27 mouse cellular contexts compared by ENCODE assay signal in genomic region chr13:31917387-31917786, GRCm38 (mm10).
"Had no signal": no experiment of that assay in that cellular context is flagged by ENCODE, and none has a peak within 500 bp of the region (broad histone marks: within the 10 kb centered on the region; RNA-seq: fewer than 3 reads in every experiment).

No protein-coding gene starts in this region.

- H3K9ac ChIP-seq: hindbrain, embryonic 12.5 days; hindbrain, embryonic 14.5 days; intestine, embryonic 15.5 days; kidney, embryonic 15.5 days; limb, embryonic 13.5 days; limb, embryonic 15.5 days; liver, embryonic 12.5 days; liver, embryonic 14.5 days had no signal

- ATAC-seq: hindbrain, embryonic 16.5 days; inflammation-experienced regulatory T-cells, adult 6 months; intestine, embryonic 15.5 days; liver, embryonic 12.5 days had no signal

- H3K9me3 ChIP-seq: hindbrain, embryonic 10.5 days; hindbrain, embryonic 12.5 days; intestine, embryonic 15.5 days; kidney, embryonic 15.5 days; limb, embryonic 13.5 days; limb, embryonic 15.5 days; liver, embryonic 12.5 days had no signal

- DNase-seq: gastrocnemius, adult 2 months; gastrocnemius, postnatal 10 days; gastrocnemius, postnatal 25 days; heart, adult 2 months; heart, postnatal 10 days; heart, postnatal 4 days; kidney, adult 11 months; kidney, adult 2 months; kidney, adult 9 months; kidney, postnatal 14 days; kidney, postnatal 36 days; layer of hippocampus, adult 9-11 months; layer of hippocampus, postnatal 36 days; left cerebral cortex, postnatal 4 days had no signal

- H3K4me1 ChIP-seq: limb, embryonic 15.5 days; liver, embryonic 12.5 days had no signal

- H3K27me3 ChIP-seq: hindbrain, embryonic 12.5 days; intestine, embryonic 15.5 days; kidney, embryonic 15.5 days; limb, embryonic 15.5 days; liver, embryonic 12.5 days had no signal

- H3K4me3 ChIP-seq: gastrocnemius, adult 2 months; heart, adult 2 months; hindbrain, embryonic 10.5 days; hindbrain, embryonic 12.5 days; intestine, embryonic 15.5 days; kidney, embryonic 15.5 days; limb, embryonic 13.5 days; limb, embryonic 15.5 days; liver, embryonic 12.5 days had no signal

- H3K36me3 ChIP-seq: hindbrain, embryonic 10.5 days; hindbrain, embryonic 12.5 days; intestine, embryonic 15.5 days; kidney, embryonic 15.5 days; limb, embryonic 13.5 days; limb, embryonic 15.5 days; liver, embryonic 12.5 days had no signal

- H3K27ac ChIP-seq: gastrocnemius, adult 2 months; heart, adult 2 months; hindbrain, embryonic 10.5 days; hindbrain, embryonic 12.5 days; hindbrain, embryonic 14.5 days; intestine, embryonic 15.5 days; kidney, embryonic 15.5 days; kidney, postnatal 0 days; limb, embryonic 13.5 days; limb, embryonic 15.5 days; liver, embryonic 12.5 days; liver, embryonic 14.5 days had no signal

- H3K4me2 ChIP-seq: heart, embryonic 11.5 days; hindbrain, embryonic 12.5 days; hindbrain, embryonic 14.5 days; intestine, embryonic 15.5 days; kidney, embryonic 15.5 days; limb, embryonic 13.5 days; limb, embryonic 15.5 days; liver, embryonic 12.5 days had no signal
